Mouse (Mus musculus): Measurements from ENCODE around the gene Tmem251. TPM values are rescaled to one million over a fixed set of nuclear protein-coding genes. Genes with fewer than 3 reads are reported as not detected.
A peak's percentile ranks its signal among the peaks of the same experiment; 100 is the strongest.

The Tmem251 gene
- polyA plus RNA-seq (2012; rRNA removed): 3.7 and 3.9 TPM in 2 replicates

- DNase-seq: peak; percentile 91 to 93
- H3K27ac ChIP-seq (ENCODE audit: insufficient read depth, low read length): peak within 1 kb of the TSS; percentile 93
- peak within 1 kb of the TSS; percentile 95 for H3K4me3 ChIP-seq (replicated peaks; ENCODE audit: insufficient read depth, low read depth, low read length)
- no peaks in the 10 kb centered on the region; the same call in 1 of the 2 replicates for H3K4me1 ChIP-seq (ENCODE audit: control insufficient read depth, insufficient read depth, low read length)
- WGBS: under 1% methylated on average over 62 of the region's 63 CpGs
- TF ChIP-seq POLR2A (IDR thresholded peaks at IDR 0.05; ENCODE audit: borderline replicate concordance, insufficient read depth, low read length) (peak; percentile 92), CTCF (IDR thresholded peaks at IDR 0.05; ENCODE audit: borderline replicate concordance, insufficient read depth, low read depth, low read length) (no peak)
- H3K27me3 ChIP-seq (ENCODE audit: control insufficient read depth, insufficient read depth, low read length): no peaks in the 10 kb centered on the region
Measured at GRCm38 (mm10) chr12:102743589-102744574, at the start of gene Tmem251, which contains the start of gene Moap1. TSS of gene Tmem251 (plus strand) at chr12:102743762. TSS of gene Moap1 (minus strand) at chr12:102743661.

- H3K4me1 ChIP-seq (ENCODE audit: control insufficient read depth, insufficient read depth, low read length): peaks cover 74% of the 10 kb centered on the region
- DNase-seq: no peak
- WGBS: 42% methylated on average over 18 of the region's 18 CpGs
- no peak overlapping the region for H3K27ac ChIP-seq (ENCODE audit: insufficient read depth, low read length)
- H3K27me3 ChIP-seq (ENCODE audit: control insufficient read depth, insufficient read depth, low read length): no peaks in the 10 kb centered on the region
- TF ChIP-seq POLR2A (IDR thresholded peaks at IDR 0.05; ENCODE audit: borderline replicate concordance, insufficient read depth, low read length) (no peak), CTCF (IDR thresholded peaks at IDR 0.05; ENCODE audit: borderline replicate concordance, insufficient read depth, low read depth, low read length) (no peak)
- no peak overlapping the region for H3K4me3 ChIP-seq (replicated peaks; ENCODE audit: insufficient read depth, low read depth, low read length)
Measured at GRCm38 (mm10) chr12:102695369-102696239, 48.0 kb upstream of the Tmem251 start.

- Histone ChIP-seq H3K27ac (ENCODE audit: insufficient read depth, low read length) (no peak overlapping the region), H3K4me3 (replicated peaks; ENCODE audit: insufficient read depth, low read depth, low read length) (no peak overlapping the region), H3K4me1 (ENCODE audit: control insufficient read depth, insufficient read depth, low read length) (peaks cover 69% of the 10 kb centered on the region), H3K27me3 (ENCODE audit: control insufficient read depth, insufficient read depth, low read length) (no peaks in the 10 kb centered on the region)
- 29% methylated on average over 14 of the region's 14 CpGs for WGBS
- TF ChIP-seq CTCF (IDR thresholded peaks at IDR 0.05; ENCODE audit: borderline replicate concordance, insufficient read depth, low read depth, low read length) (no peak), POLR2A (IDR thresholded peaks at IDR 0.05; ENCODE audit: borderline replicate concordance, insufficient read depth, low read length) (no peak)
- DNase-seq: peak in 1 of 2 experiments; percentile 55
Measured at GRCm38 (mm10) chr12:102696635-102697354, 46.8 kb upstream of the Tmem251 start.

- TF ChIP-seq CTCF (IDR thresholded peaks at IDR 0.05; ENCODE audit: borderline replicate concordance, insufficient read depth, low read depth, low read length) (no peak), POLR2A (IDR thresholded peaks at IDR 0.05; ENCODE audit: borderline replicate concordance, insufficient read depth, low read length) (no peak)
- Histone ChIP-seq H3K4me1 (ENCODE audit: control insufficient read depth, insufficient read depth, low read length) (peaks cover 68% of the 10 kb centered on the region), H3K27ac (ENCODE audit: insufficient read depth, low read length) (no peak overlapping the region), H3K4me3 (replicated peaks; ENCODE audit: insufficient read depth, low read depth, low read length) (no peak overlapping the region), H3K27me3 (ENCODE audit: control insufficient read depth, insufficient read depth, low read length) (no peaks in the 10 kb centered on the region)
- WGBS: 82% methylated on average over 7 of the region's 7 CpGs
- DNase-seq: no peak
Measured at GRCm38 (mm10) chr12:102697381-102697780, 46.2 kb upstream of the Tmem251 start.

GRCm38 (mm10) chr12:102698089-102698684, 45.4 kb upstream of the Tmem251 start:
- no peak for DNase-seq
- Histone ChIP-seq H3K4me1 (ENCODE audit: control insufficient read depth, insufficient read depth, low read length) (peaks cover 66% of the 10 kb centered on the region), H3K27ac (ENCODE audit: insufficient read depth, low read length) (no peak overlapping the region), H3K4me3 (replicated peaks; ENCODE audit: insufficient read depth, low read depth, low read length) (no peak overlapping the region), H3K27me3 (ENCODE audit: control insufficient read depth, insufficient read depth, low read length) (no peaks in the 10 kb centered on the region)
- TF ChIP-seq POLR2A (IDR thresholded peaks at IDR 0.05; ENCODE audit: borderline replicate concordance, insufficient read depth, low read length): no peak
- TF ChIP-seq CTCF (IDR thresholded peaks at IDR 0.05; ENCODE audit: borderline replicate concordance, insufficient read depth, low read depth, low read length): no peak
- WGBS: 9% methylated on average over 1 of the region's 1 CpGs

- DNase-seq: no peak
- Histone ChIP-seq H3K4me3 (replicated peaks; ENCODE audit: insufficient read depth, low read depth, low read length) (no peak overlapping the region), H3K27me3 (ENCODE audit: control insufficient read depth, insufficient read depth, low read length) (no peaks in the 10 kb centered on the region), H3K4me1 (ENCODE audit: control insufficient read depth, insufficient read depth, low read length) (peaks cover 66% of the 10 kb centered on the region), H3K27ac (ENCODE audit: insufficient read depth, low read length) (no peak overlapping the region)
- TF ChIP-seq POLR2A (IDR thresholded peaks at IDR 0.05; ENCODE audit: borderline replicate concordance, insufficient read depth, low read length) (no peak), CTCF (IDR thresholded peaks at IDR 0.05; ENCODE audit: borderline replicate concordance, insufficient read depth, low read depth, low read length) (no peak)
- WGBS: 13% methylated on average over 1 of the region's 1 CpGs
Measured at GRCm38 (mm10) chr12:102699156-102699555, 44.4 kb upstream of the Tmem251 start.
